Mouse (Mus musculus) kidney, postnatal 0 days (tissue): Measurements from ENCODE around the gene Cdk8. TPM values are rescaled to one million over a fixed set of nuclear protein-coding genes. Genes with fewer than 3 reads are reported as not detected.

Experiments used
- ATAC-seq: fragments of 200-750 bp; cut with Nextera tagmentation; replicated peaks from 2 replicates; pipeline ENCODE4 v1.8.0; 2017; ENCODE audit warnings: low read depth, moderate number of reproducible peaks, moderate TSS enrichment, moderate library complexity; ENCODE audit not compliant: low FRiP score
- DNase-seq: peaks from one replicate; pipeline ENCODE4 v3.0.0-alpha.2; 2016; ENCODE audit warnings: low spot score
- H3K27ac ChIP-seq: fragments of 300-500 bp; sonication (generic); 2 replicates; pipeline ENCODE4 v1.5.1; 2014; ENCODE audit warnings: mild to moderate bottlenecking
- H3K27me3 ChIP-seq: fragments of 300-500 bp; sonication (generic); 2 replicates; pipeline ENCODE4 v1.6.1; 2014; ENCODE audit warnings: low read length, mixed read lengths; ENCODE audit not compliant: insufficient read depth
- H3K36me3 ChIP-seq: fragments of 300-500 bp; sonication (generic); 2 replicates; pipeline ENCODE4 v1.6.1; 2014; ENCODE audit warnings: low read length, mixed read lengths; ENCODE audit not compliant: insufficient read depth
- H3K4me1 ChIP-seq: fragments of 300-500 bp; sonication (generic); replicated peaks from 2 replicates; pipeline ENCODE4 v1.6.1; 2014; ENCODE audit warnings: antibody characterized with exemption, low read length, mixed read lengths; ENCODE audit not compliant: insufficient read depth
- H3K4me2 ChIP-seq: fragments of 300-500 bp; sonication (generic); 2 replicates; pipeline ENCODE4 v1.6.1; 2014; ENCODE audit warnings: mild to moderate bottlenecking, low read length, moderate library complexity, mixed read lengths
- H3K4me3 ChIP-seq: fragments of 300-500 bp; sonication (generic); replicated peaks from 2 replicates; pipeline ENCODE4 v1.5.1; 2014; ENCODE audit warnings: low read depth, low read length
- H3K9ac ChIP-seq: fragments of 300-500 bp; sonication (generic); 2 replicates; pipeline ENCODE4 v1.6.1; 2014; ENCODE audit warnings: low read depth, low read length
- H3K9me3 ChIP-seq: fragments of 300-500 bp; sonication (generic); replicated peaks from 2 replicates; pipeline ENCODE4 v1.6.1; 2016; ENCODE audit warnings: low read length, inconsistent platforms, mixed read lengths
- CTCF ChIP-seq: IDR thresholded peaks from 2 replicates; pipeline ENCODE4 v1.5.1; 2016; ENCODE audit warnings: antibody characterized with exemption, low read depth, mild to moderate bottlenecking, moderate library complexity
- WGBS: fragments of 180-500 bp; shearing (Covaris S2); extraction: QIAGEN DNeasy Blood & Tissue Kit; methylation state at CpG from one replicate; pipeline ENCODE4 v1.1.7; 2014; 5-methylcytosine and 5-hydroxymethylcytosine counted together
- polyA plus RNA-seq: library from polyadenylated mRNA; unstranded; fragments of >200 nt; fragmentation: Nextera tagmentation; extraction: Ambion mirVana; gene quantifications from 2 replicates; pipeline ENCODE4 v1.2.1, GENCODE M21; 2015

Gene Cdk8
- polyA plus RNA-seq, 1 experiment from 2014 or later = 18.1 TPM

DNA sequence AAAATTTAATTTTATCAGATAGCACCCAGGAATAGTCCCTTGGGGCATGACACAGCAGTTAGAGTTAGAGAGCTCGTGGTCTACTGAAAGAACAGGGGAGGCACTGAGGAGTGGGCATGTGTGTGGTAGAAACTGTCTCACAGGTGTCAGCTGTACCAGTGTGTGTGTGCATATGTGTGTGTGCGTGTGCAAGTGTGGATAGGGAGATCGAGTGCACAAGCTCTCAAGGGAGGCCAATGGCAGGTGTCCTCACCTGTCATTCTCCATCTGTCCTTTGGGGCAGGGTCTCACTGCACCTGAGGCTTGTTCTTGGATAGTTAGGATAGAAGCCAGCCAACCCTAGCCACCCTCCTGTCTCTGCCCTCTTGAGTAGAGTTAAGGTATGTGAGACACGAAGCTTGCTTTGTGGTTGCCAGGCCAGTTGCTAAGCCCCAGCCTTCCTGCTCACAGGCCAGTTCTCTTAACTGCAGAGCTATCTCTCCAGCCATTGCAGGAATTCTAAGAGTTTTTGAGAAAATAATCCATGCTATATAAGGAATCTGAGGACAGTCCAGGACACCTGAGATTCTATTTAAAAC is 50.3 kb downstream of the Cdk8 start:
- no peak overlapping the region for H3K27ac ChIP-seq
- no peak overlapping the region for H3K4me3 ChIP-seq
- no peak for ATAC-seq
- no peak for DNase-seq
- no peak overlapping the region for H3K4me2 ChIP-seq
- H3K27me3 ChIP-seq = no peaks in the 10 kb centered on the region
- H3K9me3 ChIP-seq = no peaks in the 10 kb centered on the region
- H3K4me1 ChIP-seq = no peaks in the 10 kb centered on the region
- WGBS = 83% methylated on average over 4 of the region's 4 CpGs
- no peak overlapping the region for H3K9ac ChIP-seq
- no peak for TF ChIP-seq CTCF
- H3K36me3 ChIP-seq = peaks cover 9% of the 10 kb centered on the region

DNA sequence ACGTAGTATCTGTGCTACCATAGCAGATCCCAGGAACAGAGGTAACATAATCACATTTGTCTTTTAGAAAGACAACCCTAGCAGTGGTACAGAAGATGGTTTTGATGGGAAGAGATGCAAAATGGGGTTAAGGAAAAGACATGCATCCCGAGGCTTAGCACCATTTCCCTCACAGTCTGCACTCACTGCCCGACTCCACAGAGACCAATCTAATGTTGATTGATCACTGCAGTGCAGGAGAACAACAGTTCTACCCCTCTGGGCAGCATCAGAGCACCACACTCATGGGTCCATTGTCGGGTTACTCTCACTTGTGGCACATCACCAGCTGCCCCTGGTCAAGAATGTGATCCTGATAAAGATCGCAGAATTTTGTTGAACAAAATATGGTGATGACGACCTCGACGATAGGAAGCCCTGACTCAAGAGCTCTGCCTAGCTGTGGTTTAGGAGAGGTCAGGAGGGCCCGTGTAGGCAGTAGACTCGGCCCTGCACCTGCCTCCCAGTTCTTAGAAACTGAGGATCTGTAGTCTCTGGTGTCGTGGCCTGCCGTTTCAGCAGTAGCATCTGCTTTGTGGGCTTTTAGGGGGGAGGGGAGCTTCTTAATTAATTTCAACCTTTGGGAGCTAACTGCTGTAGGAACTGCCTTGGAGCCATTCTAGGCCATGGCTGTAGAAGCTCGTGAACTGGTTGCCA is 51.0 kb downstream of the Cdk8 start:
- no peaks in the 10 kb centered on the region for H3K4me1 ChIP-seq
- TF ChIP-seq CTCF = no peak
- H3K36me3 ChIP-seq = peaks cover 15% of the 10 kb centered on the region
- no peak overlapping the region for H3K9ac ChIP-seq
- DNase-seq (no peak), ATAC-seq (no peak)
- no peak overlapping the region for H3K27ac ChIP-seq
- no peak overlapping the region for H3K4me3 ChIP-seq
- WGBS = 84% methylated on average over 13 of the region's 13 CpGs
- H3K4me2 ChIP-seq = no peak overlapping the region
- H3K27me3 ChIP-seq = no peaks in the 10 kb centered on the region
- no peaks in the 10 kb centered on the region for H3K9me3 ChIP-seq

DNA sequence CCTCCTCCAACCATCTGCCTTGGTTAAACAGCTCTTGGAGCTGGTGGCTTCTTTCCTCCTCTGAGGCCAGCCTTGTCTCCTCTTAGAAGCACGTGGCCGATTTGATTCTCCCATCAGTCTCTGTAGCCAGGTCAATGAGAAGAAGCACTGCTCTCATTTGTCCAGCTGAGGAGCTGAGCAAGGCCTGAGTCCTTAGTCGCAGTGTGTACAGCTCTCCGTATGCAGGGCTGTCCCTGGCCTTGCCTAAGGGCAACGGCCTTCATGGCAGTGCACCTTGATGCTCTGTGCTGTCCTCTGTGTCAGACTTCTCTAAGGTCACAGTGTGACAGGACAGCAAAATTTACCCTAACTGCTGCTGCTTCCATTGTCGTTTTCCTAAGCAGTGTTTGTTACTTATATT is 52.9 kb downstream of the Cdk8 start:
- Histone ChIP-seq H3K4me1 (no peaks in the 10 kb centered on the region), H3K27me3 (no peaks in the 10 kb centered on the region), H3K9ac (no peak overlapping the region), H3K4me3 (no peak overlapping the region), H3K4me2 (no peak overlapping the region), H3K9me3 (no peaks in the 10 kb centered on the region), H3K36me3 (peaks cover 27% of the 10 kb centered on the region), H3K27ac (no peak overlapping the region)
- WGBS = 91% methylated on average over 6 of the region's 6 CpGs
- no peak for ATAC-seq
- TF ChIP-seq CTCF = no peak
- no peak for DNase-seq

DNA sequence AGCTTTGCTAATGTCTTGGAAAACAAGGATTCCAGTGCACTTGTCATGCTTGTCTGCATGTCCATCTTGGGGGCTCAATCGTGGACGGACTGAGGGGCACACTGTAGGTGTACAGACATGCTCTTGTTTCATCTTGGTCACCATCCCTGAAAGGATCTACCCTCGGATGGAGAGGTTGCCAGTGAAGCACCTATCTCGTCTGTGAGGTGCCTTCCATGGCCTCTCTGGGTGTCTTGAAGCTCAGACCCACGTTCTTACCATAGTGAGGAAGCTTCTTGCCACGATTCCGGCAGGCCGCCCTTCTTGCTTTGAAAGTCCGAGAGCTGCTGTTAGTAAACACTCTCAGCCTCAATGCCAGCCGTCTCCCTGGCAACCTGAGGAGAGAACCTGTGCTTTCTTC is 56.4 kb downstream of the Cdk8 start:
- Histone ChIP-seq H3K27me3 (no peaks in the 10 kb centered on the region), H3K4me1 (no peaks in the 10 kb centered on the region), H3K36me3 (peaks cover 27% of the 10 kb centered on the region), H3K9ac (no peak overlapping the region), H3K9me3 (no peaks in the 10 kb centered on the region), H3K27ac (no peak overlapping the region), H3K4me2 (no peak overlapping the region), H3K4me3 (no peak overlapping the region)
- TF ChIP-seq CTCF = no peak
- no peak for ATAC-seq
- 89% methylated on average over 10 of the region's 10 CpGs for WGBS
- DNase-seq = no peak

DNA sequence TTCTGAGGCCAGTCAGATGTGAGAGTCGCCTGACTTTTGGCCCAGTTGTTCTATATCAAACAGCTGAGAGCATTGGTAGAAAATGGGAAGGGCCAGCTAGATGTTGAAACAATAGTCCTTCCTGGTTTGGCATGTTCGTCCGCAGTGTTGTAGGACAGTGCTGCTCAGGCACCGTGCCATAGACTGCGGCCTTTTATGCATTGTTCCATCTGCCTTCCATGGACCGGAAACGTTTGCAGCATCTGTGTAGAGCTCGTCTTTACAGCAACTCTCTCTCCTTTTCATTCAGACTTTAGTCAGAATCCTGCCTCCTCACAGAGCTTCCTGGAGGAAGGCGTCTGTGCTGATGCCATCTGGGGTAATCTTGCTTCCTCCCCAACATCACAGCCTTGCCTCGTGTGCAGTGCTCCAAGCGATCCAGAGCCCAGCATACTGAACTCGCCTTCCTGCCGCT is 57.0 kb downstream of the Cdk8 start:
- Histone ChIP-seq H3K36me3 (peaks cover 27% of the 10 kb centered on the region), H3K4me1 (no peaks in the 10 kb centered on the region), H3K9ac (no peak overlapping the region), H3K4me2 (no peak overlapping the region), H3K27me3 (no peaks in the 10 kb centered on the region), H3K27ac (no peak overlapping the region), H3K9me3 (no peaks in the 10 kb centered on the region), H3K4me3 (no peak overlapping the region)
- TF ChIP-seq CTCF = no peak
- WGBS = 83% methylated on average over 13 of the region's 13 CpGs
- DNase-seq (no peak), ATAC-seq (no peak)

DNA sequence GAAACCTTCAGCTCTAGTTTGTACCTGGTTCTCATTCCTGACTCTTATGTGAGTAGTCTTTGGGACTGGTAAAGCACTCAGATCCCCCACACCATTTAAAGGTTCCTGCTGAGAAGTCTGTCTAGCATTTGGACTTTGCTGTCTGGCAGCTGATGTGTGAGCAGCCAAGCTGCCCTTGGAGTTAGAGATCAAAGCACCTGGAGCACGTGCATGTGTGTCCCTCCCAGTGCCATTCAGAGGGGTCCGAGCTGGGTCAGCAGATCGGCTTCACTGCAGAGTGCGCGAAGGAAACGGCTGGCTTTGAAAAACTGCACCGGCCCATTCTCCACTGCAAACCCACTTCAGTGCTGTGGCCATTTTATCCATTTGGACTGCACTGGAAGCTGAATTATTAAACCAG is 58.9 kb downstream of the Cdk8 start:
- WGBS = 55% methylated on average over 7 of the region's 7 CpGs
- H3K36me3 ChIP-seq = peaks cover 24% of the 10 kb centered on the region
- no peak for DNase-seq
- no peak for TF ChIP-seq CTCF
- H3K9me3 ChIP-seq = no peaks in the 10 kb centered on the region
- H3K4me1 ChIP-seq = no peaks in the 10 kb centered on the region
- no peak overlapping the region for H3K4me3 ChIP-seq
- H3K9ac ChIP-seq = no peak overlapping the region
- H3K4me2 ChIP-seq = no peak overlapping the region
- peak; percentile 77; the same call in 1 of the 2 replicates for ATAC-seq
- H3K27ac ChIP-seq = peak overlapping the region; percentile 40; the same call in 1 of the 2 replicates
- H3K27me3 ChIP-seq = no peaks in the 10 kb centered on the region
